Comparison of ENCODE assay signal across 8 mouse cellular contexts in genomic region chr2:43673619-43674018, GRCm38 (mm10).
A peak's percentile ranks its signal among the peaks of the same experiment; 100 is the strongest.
DNase-seq lines count a peak whose midpoint lies in the region; ATAC-seq lines count a peak whose summit lies in the region.

No protein-coding gene starts in this region.

- no peaks in the 10 kb centered on the region for H3K9me3 ChIP-seq in liver, embryonic 15.5 days (replicated peaks)
- H3K9me3 ChIP-seq in neural tube, embryonic 15.5 days (replicated peaks): no peaks in the 10 kb centered on the region

- no peak overlapping the region for H3K4me3 ChIP-seq in liver, embryonic 15.5 days (replicated peaks)
- no peak overlapping the region for H3K4me3 ChIP-seq in neural tube, embryonic 15.5 days (replicated peaks)

- 0 out of 2 replicates have a peak, but pooled peaks have one; percentile 40 for ATAC-seq in liver, embryonic 15.5 days (ENCODE audit: insufficient read depth)
- peak; percentile 87; the same call in 1 of the 2 replicates for ATAC-seq in neural tube, embryonic 15.5 days (ENCODE audit: low FRiP score)

- DNase-seq in CD4-positive helper T cell, adult 2 months (ENCODE audit: low read depth, low spot score): peak; percentile 83
- peak; percentile 67 for DNase-seq in adrenal gland, postnatal 10 days
- DNase-seq in embryo, embryonic 11.5 days (ENCODE audit: low read depth, low spot score): peak; percentile 55
- peak; percentile 10 to 20 for DNase-seq in heart, adult 9 months (ENCODE audit: low spot score in 2 of 2)
- peak; percentile 68 for DNase-seq in kidney, postnatal 14 days
- peak; percentile 66 for DNase-seq in testis, postnatal 10 days (ENCODE audit: low spot score)

- WGBS in liver, embryonic 15.5 days (ENCODE audit: insufficient replicate concordance): under 1% methylated on average over 6 of the region's 6 CpGs
- 2% methylated on average over 6 of the region's 6 CpGs for WGBS in neural tube, embryonic 15.5 days

- no peak overlapping the region for H3K27ac ChIP-seq in liver, embryonic 15.5 days (replicated peaks)
- no peak overlapping the region for H3K27ac ChIP-seq in neural tube, embryonic 15.5 days (replicated peaks)

- H3K9ac ChIP-seq in liver, embryonic 15.5 days: no peak overlapping the region
- no peak overlapping the region for H3K9ac ChIP-seq in neural tube, embryonic 15.5 days (replicated peaks)

- H3K36me3 ChIP-seq in liver, embryonic 15.5 days (replicated peaks): no peaks in the 10 kb centered on the region
- no peaks in the 10 kb centered on the region for H3K36me3 ChIP-seq in neural tube, embryonic 15.5 days

- no peak overlapping the region for H3K4me2 ChIP-seq in liver, embryonic 15.5 days
- H3K4me2 ChIP-seq in neural tube, embryonic 15.5 days: no peak overlapping the region

- no peaks in the 10 kb centered on the region for H3K27me3 ChIP-seq in liver, embryonic 15.5 days
- no peaks in the 10 kb centered on the region for H3K27me3 ChIP-seq in neural tube, embryonic 15.5 days (replicated peaks)

- H3K4me1 ChIP-seq in liver, embryonic 15.5 days (replicated peaks): no peaks in the 10 kb centered on the region
- H3K4me1 ChIP-seq in neural tube, embryonic 15.5 days: no peaks in the 10 kb centered on the region

Comparison
In these comparisons a context has a peak if more than half of its experiments do, and no peak if none do; other contexts are left out.
1. DNase-seq: peak in every context shown above with its lines; median percentile 83 in CD4-positive helper T cell, adult 2 months; 68 in kidney, postnatal 14 days; 67 in adrenal gland, postnatal 10 days; 66 in testis, postnatal 10 days; 55 in embryo, embryonic 11.5 days; 15 in heart, adult 9 months.